Mouse (Mus musculus) neural tube, embryonic 13.5 days (tissue): Measurements from ENCODE around the gene Ccdc39. TPM values are rescaled to one million over a fixed set of nuclear protein-coding genes. Genes with fewer than 3 reads are reported as not detected.

Experiments
- ATAC-seq: fragments of 200-750 bp; cut with Nextera tagmentation; 2 replicates; pipeline ENCODE4 v1.8.0; 2017; ENCODE audit warnings: low read depth, mild to moderate bottlenecking, moderate TSS enrichment, moderate library complexity
- H3K27ac ChIP-seq: fragments of 300-500 bp; sonication (generic); replicated peaks from 2 replicates; pipeline ENCODE4 v1.5.1; 2015; ENCODE audit warnings: moderate library complexity, mild to moderate bottlenecking, inconsistent platforms
- H3K27me3 ChIP-seq: fragments of 300-500 bp; sonication (generic); 2 replicates; pipeline ENCODE4 v1.6.1; 2015; ENCODE audit warnings: mild to moderate bottlenecking, inconsistent platforms
- H3K36me3 ChIP-seq: fragments of 300-500 bp; sonication (generic); 2 replicates; pipeline ENCODE4 v1.6.1; 2015; ENCODE audit warnings: mild to moderate bottlenecking, inconsistent platforms
- H3K4me1 ChIP-seq: fragments of 300-500 bp; sonication (generic); replicated peaks from 2 replicates; pipeline ENCODE4 v1.6.1; 2015; ENCODE audit warnings: inconsistent platforms
- H3K4me2 ChIP-seq: fragments of 300-500 bp; sonication (generic); 2 replicates; pipeline ENCODE4 v1.6.1; 2015; ENCODE audit warnings: inconsistent platforms, mild to moderate bottlenecking, moderate library complexity
- H3K4me3 ChIP-seq: fragments of 300-500 bp; sonication (generic); 2 replicates; pipeline ENCODE4 v1.5.1; 2015; ENCODE audit warnings: mild to moderate bottlenecking, inconsistent platforms
- H3K9ac ChIP-seq: fragments of 300-500 bp; sonication (generic); 2 replicates; pipeline ENCODE4 v1.6.1; 2015; ENCODE audit warnings: moderate library complexity, mild to moderate bottlenecking, inconsistent platforms
- H3K9me3 ChIP-seq: fragments of 300-500 bp; sonication (generic); 2 replicates; pipeline ENCODE4 v1.6.1; 2016; ENCODE audit warnings: inconsistent platforms
- WGBS: fragments of 180-500 bp; shearing (Covaris S2); methylation state at CpG from one replicate; pipeline ENCODE4 v1.1.7; 2015; 5-methylcytosine and 5-hydroxymethylcytosine counted together
- polyA plus RNA-seq: library from polyadenylated mRNA; unstranded; fragments of >200 nt; fragmentation: Nextera tagmentation; extraction: Ambion mirVana; gene quantifications from 2 replicates; pipeline ENCODE4 v1.2.1, GENCODE M21; 2015

Gene Ccdc39
- polyA plus RNA-seq = 7.7 and 7.8 TPM in 2 replicates

- Histone ChIP-seq H3K27me3 (no peaks in the 10 kb centered on the region; the same call in 1 of the 2 replicates), H3K4me1 (peaks cover 13% of the 10 kb centered on the region), H3K36me3 (no peaks in the 10 kb centered on the region), H3K4me3 (peak within 1 kb of the TSS; percentile 50), H3K9ac (peak within 1 kb of the TSS; percentile 80), H3K4me2 (peak within 1 kb of the TSS; percentile 80), H3K27ac (peak within 1 kb of the TSS; percentile 72), H3K9me3 (no peaks in the 10 kb centered on the region)
- WGBS = 9% methylated on average over 26 of the region's 26 CpGs
- peak; percentile 97 for ATAC-seq
Measured at GRCm38 (mm10) chr3:33843801-33844632, at the start of gene Ccdc39. Gene Ccdc39, minus strand, starts transcription at chr3:33844310.

GRCm38 (mm10) chr3:33893433-33893832 is 49.3 kb upstream of the Ccdc39 start:
- no peak for ATAC-seq
- H3K4me1 ChIP-seq = no peaks in the 10 kb centered on the region
- H3K4me3 ChIP-seq = no peak overlapping the region
- H3K27ac ChIP-seq = no peak overlapping the region
- no peak overlapping the region for H3K9ac ChIP-seq
- H3K27me3 ChIP-seq = peaks cover 87% of the 10 kb centered on the region
- H3K36me3 ChIP-seq = no peaks in the 10 kb centered on the region
- H3K4me2 ChIP-seq = no peak overlapping the region
- WGBS = 90% methylated on average over 5 of the region's 5 CpGs
- no peaks in the 10 kb centered on the region for H3K9me3 ChIP-seq

- no peak overlapping the region for H3K27ac ChIP-seq
- no peak overlapping the region for H3K4me2 ChIP-seq
- peaks cover 27% of the 10 kb centered on the region for H3K27me3 ChIP-seq
- WGBS = 20% methylated on average over 8 of the region's 8 CpGs
- H3K4me3 ChIP-seq = no peak overlapping the region
- no peak for ATAC-seq
- H3K4me1 ChIP-seq = 0 out of 2 replicates have a peak, but pooled peaks cover 3% of the 10 kb centered on the region
- no peak overlapping the region for H3K9ac ChIP-seq
- no peaks in the 10 kb centered on the region for H3K9me3 ChIP-seq
- H3K36me3 ChIP-seq = no peaks in the 10 kb centered on the region
Measured at GRCm38 (mm10) chr3:33887438-33887837, 43.3 kb upstream of the Ccdc39 start.

GRCm38 (mm10) chr3:33883105-33883504 is 39.0 kb upstream of the Ccdc39 start:
- H3K36me3 ChIP-seq = no peaks in the 10 kb centered on the region
- no peak overlapping the region for H3K9ac ChIP-seq
- no peak overlapping the region for H3K27ac ChIP-seq
- no peaks in the 10 kb centered on the region; the same call in 1 of the 2 replicates for H3K27me3 ChIP-seq
- 0 out of 2 replicates have a peak, but pooled peaks cover 3% of the 10 kb centered on the region for H3K4me1 ChIP-seq
- H3K4me3 ChIP-seq = no peak overlapping the region
- H3K9me3 ChIP-seq = no peaks in the 10 kb centered on the region
- no peak for ATAC-seq
- WGBS = 82% methylated on average over 6 of the region's 6 CpGs
- H3K4me2 ChIP-seq = no peak overlapping the region

GRCm38 (mm10) chr3:33882695-33883094 is 38.6 kb upstream of the Ccdc39 start:
- Histone ChIP-seq H3K27ac (no peak overlapping the region), H3K4me2 (no peak overlapping the region), H3K4me1 (0 out of 2 replicates have a peak, but pooled peaks cover 3% of the 10 kb centered on the region), H3K9me3 (no peaks in the 10 kb centered on the region), H3K27me3 (no peaks in the 10 kb centered on the region; the same call in 1 of the 2 replicates), H3K36me3 (no peaks in the 10 kb centered on the region), H3K4me3 (no peak overlapping the region), H3K9ac (no peak overlapping the region)
- 80% methylated on average over 2 of the region's 2 CpGs for WGBS
- no peak for ATAC-seq

- no peaks in the 10 kb centered on the region for H3K9me3 ChIP-seq
- peaks cover 3% of the 10 kb centered on the region for H3K4me1 ChIP-seq
- WGBS = 95% methylated on average over 6 of the region's 6 CpGs
- no peak overlapping the region for H3K4me2 ChIP-seq
- H3K27ac ChIP-seq = no peak overlapping the region
- H3K9ac ChIP-seq = no peak overlapping the region
- no peak for ATAC-seq
- no peaks in the 10 kb centered on the region for H3K36me3 ChIP-seq
- H3K27me3 ChIP-seq = no peaks in the 10 kb centered on the region
- no peak overlapping the region for H3K4me3 ChIP-seq
Measured at GRCm38 (mm10) chr3:33878661-33879060, 34.6 kb upstream of the Ccdc39 start.

- Histone ChIP-seq H3K4me1 (peaks cover 8% of the 10 kb centered on the region), H3K4me3 (no peak overlapping the region), H3K27ac (no peak overlapping the region), H3K27me3 (0 out of 2 replicates have a peak, but pooled peaks cover 5% of the 10 kb centered on the region), H3K9me3 (no peaks in the 10 kb centered on the region), H3K4me2 (no peak overlapping the region), H3K9ac (no peak overlapping the region), H3K36me3 (no peaks in the 10 kb centered on the region)
- no peak for ATAC-seq
- WGBS = 67% methylated on average over 12 of the region's 12 CpGs
Measured at GRCm38 (mm10) chr3:33874456-33875286, 30.6 kb upstream of the Ccdc39 start.

- H3K4me2 ChIP-seq = no peak overlapping the region
- H3K27me3 ChIP-seq = 0 out of 2 replicates have a peak, but pooled peaks cover 5% of the 10 kb centered on the region
- WGBS = 67% methylated on average over 7 of the region's 7 CpGs
- H3K9ac ChIP-seq = no peak overlapping the region
- peaks cover 8% of the 10 kb centered on the region for H3K4me1 ChIP-seq
- no peak overlapping the region for H3K27ac ChIP-seq
- ATAC-seq = no peak
- H3K9me3 ChIP-seq = no peaks in the 10 kb centered on the region
- H3K4me3 ChIP-seq = no peak overlapping the region
- H3K36me3 ChIP-seq = no peaks in the 10 kb centered on the region
Measured at GRCm38 (mm10) chr3:33873837-33874236, 29.7 kb upstream of the Ccdc39 start.

- ATAC-seq = no peak
- H3K9me3 ChIP-seq = no peaks in the 10 kb centered on the region
- no peak overlapping the region for H3K27ac ChIP-seq
- peaks cover 8% of the 10 kb centered on the region for H3K4me1 ChIP-seq
- 36% methylated on average over 8 of the region's 8 CpGs for WGBS
- no peak overlapping the region for H3K9ac ChIP-seq
- no peak overlapping the region for H3K4me2 ChIP-seq
- H3K36me3 ChIP-seq = no peaks in the 10 kb centered on the region
- H3K27me3 ChIP-seq = 0 out of 2 replicates have a peak, but pooled peaks cover 5% of the 10 kb centered on the region
- H3K4me3 ChIP-seq = no peak overlapping the region
Measured at GRCm38 (mm10) chr3:33873366-33873765, 29.3 kb upstream of the Ccdc39 start.

- Histone ChIP-seq H3K27me3 (no peaks in the 10 kb centered on the region), H3K36me3 (no peaks in the 10 kb centered on the region), H3K27ac (no peak overlapping the region), H3K4me1 (no peaks in the 10 kb centered on the region), H3K4me3 (no peak overlapping the region), H3K9me3 (no peaks in the 10 kb centered on the region), H3K9ac (no peak overlapping the region), H3K4me2 (no peak overlapping the region)
- ATAC-seq = no peak
Measured at GRCm38 (mm10) chr3:33864000-33864540, 20.0 kb upstream of the Ccdc39 start.

GRCm38 (mm10) chr3:33858939-33859338 is 14.8 kb upstream of the Ccdc39 start:
- Histone ChIP-seq H3K36me3 (no peaks in the 10 kb centered on the region), H3K27ac (no peak overlapping the region), H3K4me2 (no peak overlapping the region), H3K9me3 (no peaks in the 10 kb centered on the region), H3K27me3 (no peaks in the 10 kb centered on the region), H3K9ac (no peak overlapping the region), H3K4me1 (no peaks in the 10 kb centered on the region), H3K4me3 (no peak overlapping the region)
- WGBS = 82% methylated on average over 3 of the region's 3 CpGs
- no peak for ATAC-seq

GRCm38 (mm10) chr3:33853062-33853461 is 9.0 kb upstream of the Ccdc39 start:
- 62% methylated on average over 1 of the region's 1 CpGs for WGBS
- Histone ChIP-seq H3K9me3 (no peaks in the 10 kb centered on the region), H3K27ac (no peak overlapping the region), H3K27me3 (no peaks in the 10 kb centered on the region), H3K4me1 (no peaks in the 10 kb centered on the region), H3K9ac (no peak overlapping the region), H3K4me2 (no peak overlapping the region), H3K36me3 (no peaks in the 10 kb centered on the region), H3K4me3 (no peak overlapping the region)
- ATAC-seq = no peak
